Mouse (Mus musculus): ENCODE data around the gene Ccdc78.

DNA sequence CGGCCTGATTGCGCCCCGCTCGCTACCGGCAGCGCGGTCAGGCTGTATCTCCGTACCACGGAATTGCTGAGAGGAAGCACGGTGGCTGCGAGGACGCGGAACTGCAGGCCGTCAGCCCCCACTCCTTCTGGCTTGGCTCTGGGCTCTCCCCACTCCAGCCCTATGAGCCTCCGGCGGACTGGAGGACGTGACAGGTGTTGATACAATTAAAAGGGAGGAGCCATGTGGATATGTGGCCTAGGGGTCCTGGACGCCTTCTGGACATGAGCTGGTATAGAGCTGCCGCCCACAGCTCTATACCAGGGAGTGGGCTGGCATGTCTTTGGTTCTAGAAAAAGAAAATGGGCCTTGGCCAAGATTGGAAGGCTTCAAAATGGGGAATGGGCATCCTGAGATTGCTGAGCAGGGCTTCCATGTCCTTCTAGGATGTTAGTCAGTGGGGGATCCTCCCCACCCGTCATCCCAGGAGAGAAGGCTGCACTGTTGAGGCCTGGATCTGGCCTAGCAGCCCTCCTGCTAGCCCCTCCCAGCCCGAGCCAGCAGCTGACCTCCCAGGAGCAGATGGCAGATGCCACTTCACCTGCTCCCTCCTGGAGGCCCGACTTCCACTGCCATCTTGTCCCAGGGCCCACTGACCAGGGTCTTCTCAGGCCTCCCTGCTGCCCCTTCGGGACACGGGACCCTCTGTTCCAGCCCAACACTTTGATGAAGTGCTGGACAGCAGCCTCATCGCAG is 23.4 kb downstream of the Ccdc78 start:
- TF ChIP-seq CTCF (IDR thresholded peaks at IDR 0.05; ENCODE audit: low read depth, low read length): no peak
- TF ChIP-seq POLR2A (IDR thresholded peaks at IDR 0.05; ENCODE audit: extremely low read depth, insufficient read depth, low read length): no peak

Data from liver, adult 2 months (tissue).